Mouse (Mus musculus) urinary bladder, postnatal 0 days (tissue): ENCODE data around the gene Zfp738. TPM values are rescaled to one million over a fixed set of nuclear protein-coding genes. Genes with fewer than 3 reads are reported as not detected.

Source experiments
- polyA plus RNA-seq: library from polyadenylated mRNA; unstranded; fragments of >200 nt; fragmentation: Nextera tagmentation; extraction: Ambion mirVana; gene quantifications from 2 replicates; pipeline ENCODE4 v1.2.1, GENCODE M21; 2015

Gene Zfp738
- polyA plus RNA-seq = 5.9 and 6.5 TPM in 2 replicates

DNA sequence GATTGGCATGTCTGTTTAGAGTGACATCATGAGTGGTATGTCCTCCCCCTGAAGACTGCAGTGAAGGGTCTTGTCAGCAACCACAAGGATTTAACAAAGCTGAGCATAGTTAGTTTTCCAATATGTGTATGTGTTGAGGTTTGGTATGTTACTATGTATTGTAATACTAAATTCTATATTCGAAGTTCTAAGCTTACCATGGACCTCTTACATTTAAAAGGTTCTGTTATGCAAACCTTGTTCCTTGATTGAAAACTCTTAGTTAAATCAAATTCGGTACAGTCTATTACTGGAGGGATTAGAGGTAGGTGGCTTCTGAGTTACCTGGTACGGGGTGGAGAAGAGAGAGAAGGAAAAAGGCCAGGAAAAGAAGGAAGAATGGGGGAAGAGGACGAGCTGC, at the start of gene Zfp738:
Gene Zfp738 (minus strand): TSS at position 101 of the 400 bp plus-strand sequence.

GRCm38 (mm10) chr13:67728641-67729318, 41.9 kb upstream of the Zfp738 start, which contains the start of gene Zfp65:
Zfp65 (minus strand) TSS chr13:67729173.

DNA sequence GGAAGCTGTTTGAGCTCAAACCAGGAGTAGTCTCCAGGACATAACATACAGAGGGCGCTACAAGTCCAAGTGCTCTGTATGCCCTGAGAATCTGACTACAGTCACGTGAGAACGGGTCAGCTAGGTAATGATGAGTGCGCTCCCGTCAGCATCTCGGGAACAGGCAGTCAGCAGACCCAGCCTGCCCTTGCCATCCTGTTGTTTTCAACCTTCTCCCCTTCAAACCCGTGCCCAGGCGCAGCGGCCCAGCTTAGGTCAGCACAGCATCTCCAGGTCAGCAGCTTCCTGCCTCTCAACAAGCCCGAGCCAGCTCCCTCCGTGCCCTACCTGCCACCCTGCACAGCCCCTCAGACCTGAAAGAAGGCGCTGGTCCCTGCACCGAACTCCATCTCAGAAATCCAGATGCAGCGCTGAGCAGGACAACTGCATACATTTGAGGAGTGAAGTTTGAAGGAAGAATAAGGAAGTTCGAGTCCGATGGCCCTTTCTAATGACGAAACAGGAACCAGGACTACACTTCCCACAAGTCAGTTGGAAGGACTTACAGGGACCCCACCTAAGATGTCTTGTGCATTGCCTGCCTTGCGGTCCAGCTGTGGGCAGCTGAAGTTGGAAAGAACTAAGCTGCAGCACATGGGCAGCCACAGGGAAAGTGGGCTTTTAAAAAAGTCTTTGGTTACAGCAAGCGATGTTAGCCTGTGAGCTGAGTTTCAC, 49.4 kb downstream of the Zfp738 start, which contains the start of the genes Gm49345 and Zfp729a:
Gene Gm49345 (minus strand): TSS at position 476 of the 714 bp plus-strand sequence.
Gene Zfp729a (minus strand): TSS at position 498 of the 714 bp plus-strand sequence.

GRCm38 (mm10) chr13:67609066-67609876, 77.6 kb downstream of the Zfp738 start, which contains the start of gene Zfp729b:
Zfp729b (minus strand) TSS chr13:67609707.

Other genes starting within 250 kb of the Zfp738 start
- gene Zfp874a, start 235.4 kb downstream of the Zfp738 start, polyA plus RNA-seq = 4.8 and 5.0 TPM in 2 replicates
- gene Zfp874b, start 202.8 kb downstream of the Zfp738 start, polyA plus RNA-seq = 1.7 and 1.9 TPM in 2 replicates
- 5.0 and 5.2 TPM in 2 replicates for gene Zfp58, start 186.5 kb downstream of the Zfp738 start, polyA plus RNA-seq
- not detected in 2 replicates for gene Gm26965, start 160.9 kb downstream of the Zfp738 start, polyA plus RNA-seq
- 26.4 and 29.8 TPM in 2 replicates for gene Zfp87, start 160.9 kb downstream of the Zfp738 start, polyA plus RNA-seq
- 4.0 and 5.1 TPM in 2 replicates for gene Zfp748, start 133.2 kb downstream of the Zfp738 start, polyA plus RNA-seq
- gene Zfp729b, start 77.4 kb downstream of the Zfp738 start, polyA plus RNA-seq = 1.7 and 1.9 TPM in 2 replicates
- 0.70 TPM in 1 of 2 replicates, not detected in the other for gene Gm49345, start 49.3 kb downstream of the Zfp738 start, polyA plus RNA-seq
- 1.1 and 1.5 TPM in 2 replicates for gene Zfp729a, start 49.3 kb downstream of the Zfp738 start, polyA plus RNA-seq
- gene Zfp65, start 42.1 kb upstream of the Zfp738 start, polyA plus RNA-seq = 2.1 and 2.9 TPM in 2 replicates
- gene Zfp85, start 68.2 kb upstream of the Zfp738 start, polyA plus RNA-seq = 2.0 and 2.3 TPM in 2 replicates
- gene Zfp493, start 92.6 kb upstream of the Zfp738 start, polyA plus RNA-seq = 0.45 and 0.72 TPM in 2 replicates
- 2.0 and 2.8 TPM in 2 replicates for gene Zfp273, start 126.7 kb upstream of the Zfp738 start, polyA plus RNA-seq
- gene Gm10037, start 144.0 kb upstream of the Zfp738 start, polyA plus RNA-seq = 0.71 and 1.5 TPM in 2 replicates
- not detected in 2 replicates for gene BC048507, start 176.3 kb upstream of the Zfp738 start, polyA plus RNA-seq